Mouse (Mus musculus) urinary bladder, adult 2 months (tissue): ENCODE measurements around the gene Ehd4. TPM values are rescaled to one million over a fixed set of nuclear protein-coding genes. Genes with fewer than 3 reads are reported as not detected.

ENCODE experiments used
- DNase-seq: peaks from one replicate; pipeline ENCODE4 v3.0.0; 2022; ENCODE audit warnings: low spot score
- polyA plus RNA-seq: library from polyadenylated mRNA; depleted of rRNA; stranded (reverse); fragments of >200 nt; gene quantifications from 2 replicates; pipeline ENCODE4 v1.2.3, GENCODE M21; 2012; rRNA removed

Ehd4 gene
- 142 and 166 TPM in 2 replicates for polyA plus RNA-seq

GRCm38 (mm10) chr2:120154361-120154894, at the start of gene Ehd4:
Ehd4 (minus strand) TSS chr2:120154606.
- DNase-seq = peak; percentile 97

DNA sequence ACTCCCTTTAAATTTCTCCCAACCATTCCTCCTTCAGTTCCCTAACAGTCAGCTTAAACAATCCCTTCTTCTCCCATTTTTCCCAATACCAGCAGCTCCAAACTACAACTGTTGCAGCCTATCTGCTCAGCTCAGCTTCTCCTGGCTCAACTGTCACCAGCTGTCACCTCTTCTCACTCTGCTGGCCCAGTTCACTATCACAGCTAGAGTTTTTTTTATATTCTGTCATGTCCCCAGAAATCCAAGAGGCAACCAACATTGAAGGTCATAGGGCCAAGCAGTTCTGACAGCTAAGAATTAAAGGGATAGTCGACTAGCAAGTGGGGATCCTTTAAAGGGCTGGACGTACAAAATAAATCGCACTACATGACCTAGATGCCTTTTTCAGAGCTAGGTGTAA, 49.3 kb upstream of the Ehd4 start:
- no peak for DNase-seq

DNA sequence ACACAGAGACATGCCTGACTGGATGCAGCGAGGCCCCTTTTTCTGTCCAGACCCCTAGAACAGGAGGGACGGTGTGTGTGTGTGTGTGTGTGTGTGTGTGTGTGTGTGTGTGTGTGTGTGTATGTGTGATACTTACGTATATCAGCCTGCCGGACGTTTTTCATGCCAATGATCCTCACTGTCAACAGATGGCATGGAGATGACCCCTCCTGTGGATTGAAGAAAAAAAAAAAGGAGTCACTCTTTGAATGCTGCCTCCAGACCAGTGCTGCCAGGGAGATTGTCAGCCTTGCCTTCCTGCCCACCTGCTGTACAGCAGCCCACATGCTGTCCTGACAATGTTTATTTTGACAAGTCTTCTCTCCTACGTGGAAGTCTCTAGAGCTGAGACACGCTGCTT, 45.7 kb upstream of the Ehd4 start:
- DNase-seq = no peak

GRCm38 (mm10) chr2:120188174-120188573, 33.8 kb upstream of the Ehd4 start:
- DNase-seq = no peak

- DNase-seq = no peak
These were observed 33.2 kb upstream of the Ehd4 start for GRCm38 (mm10) chr2:120187583-120187982.

- DNase-seq = no peak
These were observed 31.3 kb upstream of the Ehd4 start for GRCm38 (mm10) chr2:120185527-120186276.

DNA sequence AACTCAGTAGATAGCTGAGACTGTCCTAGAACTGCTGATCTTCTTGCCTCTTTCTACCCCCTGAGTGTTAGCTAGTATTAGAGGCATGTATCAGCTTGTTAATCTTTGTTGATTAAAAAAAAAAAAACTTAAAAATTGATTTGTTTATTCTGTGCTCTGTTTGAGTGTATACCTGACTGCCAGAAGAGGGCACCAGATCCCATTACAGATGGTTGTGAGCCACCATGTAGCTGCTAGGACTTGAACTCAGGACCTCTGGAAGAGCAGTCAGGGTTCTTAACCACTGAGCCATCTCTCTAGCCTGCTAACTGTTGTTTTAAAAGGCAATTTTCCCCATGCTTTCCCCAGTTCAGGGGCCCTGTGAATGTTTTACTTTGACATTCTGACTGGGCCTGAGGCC, 24.5 kb upstream of the Ehd4 start:
- DNase-seq = no peak

DNA sequence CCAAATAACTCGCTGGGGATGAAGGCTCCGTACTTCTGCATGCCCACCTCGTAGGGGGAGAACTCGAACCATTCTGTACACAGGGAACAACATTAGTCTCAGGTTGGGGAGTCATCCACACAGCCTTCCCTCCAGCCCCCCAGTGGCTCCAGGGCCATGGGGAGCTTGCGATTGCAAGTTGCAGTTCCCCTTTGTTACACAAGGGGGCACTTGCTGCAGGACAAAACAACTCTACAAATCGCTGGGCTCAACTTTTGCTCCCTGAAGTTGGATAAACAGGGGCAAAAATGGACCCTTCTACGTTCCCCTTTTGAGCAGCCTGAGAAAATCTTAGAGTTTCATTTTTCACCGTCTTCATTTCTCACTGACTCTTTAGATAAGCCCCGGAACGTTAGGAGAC, 19.3 kb upstream of the Ehd4 start:
- DNase-seq = no peak

- DNase-seq = no peak
These were observed 17.0 kb upstream of the Ehd4 start for GRCm38 (mm10) chr2:120171362-120171761.

- DNase-seq = no peak
These were observed 16.3 kb upstream of the Ehd4 start for GRCm38 (mm10) chr2:120170726-120171125.

- DNase-seq = no peak
These were observed 15.0 kb upstream of the Ehd4 start for GRCm38 (mm10) chr2:120169382-120169781.

DNA sequence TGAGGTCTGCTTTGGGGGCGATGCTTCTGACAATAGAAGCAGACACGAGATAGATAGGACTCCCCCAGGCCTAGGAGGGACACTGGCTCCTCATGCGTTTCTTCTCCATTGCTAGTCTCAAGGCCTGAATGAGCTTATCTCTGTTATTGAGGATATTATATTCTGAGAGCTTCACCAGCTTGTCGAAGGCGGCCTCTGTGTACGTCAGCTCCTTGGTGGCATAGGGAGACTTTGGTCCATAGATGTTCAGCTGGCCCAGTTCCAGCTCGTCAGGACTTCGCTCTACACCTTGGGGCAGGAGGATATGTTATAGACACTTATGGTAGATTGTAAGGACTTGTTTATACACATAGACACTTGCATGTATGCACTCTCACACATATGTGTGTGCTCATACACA, 13.4 kb upstream of the Ehd4 start:
- DNase-seq = no peak

GRCm38 (mm10) chr2:120165474-120165873, 11.1 kb upstream of the Ehd4 start:
- DNase-seq = no peak

DNA sequence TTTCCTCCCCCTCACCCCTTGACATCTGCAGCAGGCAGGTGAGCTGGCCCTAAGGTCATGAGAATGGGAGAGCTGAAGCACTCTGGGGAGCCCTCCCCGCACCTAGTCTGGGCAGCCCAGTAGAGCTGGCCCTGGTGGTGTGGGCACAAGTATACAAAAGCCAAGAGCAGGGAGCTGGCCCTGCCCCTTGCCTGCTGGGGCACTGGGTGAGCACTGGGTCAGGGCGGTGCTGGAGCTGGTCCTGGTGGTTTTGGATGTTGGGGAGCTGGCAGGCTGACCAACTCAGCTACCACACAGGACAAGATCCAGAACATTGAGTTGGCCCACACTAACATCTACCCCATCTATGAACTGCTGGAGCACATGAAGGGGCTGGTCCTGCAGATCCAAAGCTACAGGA, 5.0 kb upstream of the Ehd4 start:
- DNase-seq = no peak

- DNase-seq = no peak
These were observed 4.4 kb upstream of the Ehd4 start for GRCm38 (mm10) chr2:120158846-120159245.

DNA sequence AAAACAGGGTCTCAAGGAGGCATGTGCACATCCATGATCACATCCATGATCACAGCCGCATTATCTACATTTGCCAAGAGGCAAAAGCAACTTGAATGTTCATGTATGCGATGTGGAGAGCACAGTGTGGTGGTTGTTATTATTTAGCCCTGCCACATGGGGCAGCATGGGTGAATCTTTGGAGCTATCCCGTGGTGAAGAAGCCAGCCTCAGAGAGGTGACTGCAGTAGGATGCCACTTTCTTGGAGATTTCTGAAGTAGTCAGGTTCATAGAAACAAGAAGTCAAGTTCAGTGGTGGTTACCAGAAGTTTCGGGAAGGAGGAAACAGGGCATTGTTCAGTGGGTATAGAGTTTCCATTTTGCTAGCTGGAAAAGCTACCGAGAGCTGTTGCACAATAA, 3.6 kb upstream of the Ehd4 start:
- DNase-seq = no peak

DNA sequence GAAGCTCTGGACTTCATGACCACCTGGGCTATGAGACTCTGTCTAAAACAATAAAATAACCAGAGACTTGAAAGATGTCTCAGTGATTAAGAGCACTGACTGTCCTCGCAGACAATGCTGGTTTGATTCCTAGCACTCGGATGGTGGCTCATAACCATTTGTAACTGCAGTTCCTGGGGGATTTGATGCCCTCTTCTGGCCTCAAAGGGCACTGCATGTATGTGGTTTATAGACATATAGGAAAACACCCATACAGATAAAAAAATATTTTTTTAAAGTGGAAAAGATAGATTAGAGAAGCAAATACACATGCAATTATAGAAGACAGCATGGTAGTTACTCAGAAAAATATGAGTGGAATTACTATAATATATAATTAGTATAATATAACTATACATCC, 3.2 kb upstream of the Ehd4 start:
- no peak for DNase-seq

DNA sequence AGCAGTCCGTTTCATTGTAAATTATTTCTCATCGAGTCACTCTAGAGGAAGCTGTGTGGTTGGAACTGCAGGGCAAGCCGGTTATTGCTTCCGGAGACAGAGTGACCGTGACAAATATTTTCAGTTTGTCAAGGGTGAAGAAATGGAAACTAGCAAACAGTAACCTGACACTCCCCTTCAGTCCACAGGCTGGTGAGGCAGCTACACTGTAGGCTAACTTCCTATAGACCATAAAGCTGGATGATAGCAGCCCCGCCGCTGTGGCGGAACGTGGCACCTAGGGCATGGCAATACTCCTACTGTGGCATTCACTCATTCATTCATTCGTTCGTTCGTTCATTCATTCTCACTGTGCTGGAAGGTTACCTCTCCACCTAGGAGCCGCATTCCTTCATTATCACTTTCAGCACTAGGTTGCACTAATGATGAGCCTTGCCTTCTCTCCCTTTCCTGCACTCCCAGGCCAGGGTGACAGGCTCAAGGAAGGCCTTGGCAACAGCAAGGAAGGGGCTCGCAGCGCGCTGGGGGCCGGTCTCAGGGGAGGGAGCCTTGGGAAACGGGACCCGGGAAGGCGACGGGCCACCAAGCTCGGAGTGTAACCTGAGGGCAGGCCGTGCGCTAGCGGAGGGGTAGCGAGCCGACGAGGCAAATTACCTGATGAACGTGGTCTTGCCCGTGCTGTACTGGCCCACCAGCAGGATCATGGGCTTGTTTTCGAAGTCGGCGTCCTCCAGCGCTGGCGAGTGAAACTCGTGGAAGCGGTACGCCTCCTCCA, 633 bp downstream of the Ehd4 start:
- DNase-seq = no peak

- no peak for DNase-seq
These were observed 3.8 kb downstream of the Ehd4 start for GRCm38 (mm10) chr2:120150571-120150970.

GRCm38 (mm10) chr2:120149634-120150033, 4.8 kb downstream of the Ehd4 start:
- DNase-seq = no peak

- DNase-seq = no peak
These were observed 6.4 kb downstream of the Ehd4 start for GRCm38 (mm10) chr2:120147999-120148398.

- DNase-seq = no peak
These were observed 7.0 kb downstream of the Ehd4 start for GRCm38 (mm10) chr2:120147364-120147763.

GRCm38 (mm10) chr2:120146543-120146942, 7.9 kb downstream of the Ehd4 start:
- DNase-seq = no peak
